Mouse (Mus musculus) v-Abl transformed pro-B cells (cell line): ENCODE measurements around the gene Tmem240.

Source experiments
- in situ Hi-C, 2 experiments: fragments of 400-800 bp; cut with MboI; formaldehyde crosslinking; loops; one replicate each; pipeline ENCODE4 v1.15.1; 2025; ENCODE audit not compliant: unreplicated experiment in 2 of 2

Tmem240 gene

GRCm38 (mm10) chr4:155769496-155769879 lies 34.9 kb downstream of the Tmem240 start:
- in situ Hi-C loops = loop anchor here (5.0 kb wide), 2 partner anchors 122 to 287 kb away; partner anchors contain the start of gene Gm10563 (in 1 of the 2)

- in situ Hi-C loops = loop anchor here (5.0 to 10.0 kb wide), 4 partner anchors 123 to 445 kb away; partner anchors contain the start of gene Gm10563 (in 2 of the 2)
Observed at GRCm38 (mm10) chr4:155769880-155770512, 35.4 kb downstream of the Tmem240 start.

- in situ Hi-C loops = loop anchor here (10.0 kb wide), 2 partner anchors 126 to 446 kb away; partner anchors contain the start of gene Gm10563 (in 1 of the 2)
Observed at GRCm38 (mm10) chr4:155770626-155771025, 36.0 kb downstream of the Tmem240 start.

- in situ Hi-C loops = loop anchor here (10.0 kb wide), 2 partner anchors 127 to 447 kb away; partner anchors contain the start of gene Gm10563 (in 1 of the 2)
Observed at GRCm38 (mm10) chr4:155771706-155772105, 37.1 kb downstream of the Tmem240 start.

- in situ Hi-C loops = loop anchor here (10.0 kb wide), 2 partner anchors 128 to 448 kb away; partner anchors contain the start of gene Gm10563 (in 1 of the 2)
Observed at GRCm38 (mm10) chr4:155772786-155773185, 38.2 kb downstream of the Tmem240 start.

GRCm38 (mm10) chr4:155773335-155774078 lies 38.9 kb downstream of the Tmem240 start:
- in situ Hi-C loops = loop anchor here (10.0 kb wide), 2 partner anchors 129 to 449 kb away; partner anchors contain the start of gene Gm10563 (in 1 of the 2)

- in situ Hi-C loops = loop anchor here (10.0 kb wide), 2 partner anchors 130 to 450 kb away; partner anchors contain the start of gene Gm10563 (in 1 of the 2)
Observed at GRCm38 (mm10) chr4:155774280-155774754, 39.7 kb downstream of the Tmem240 start, which contains the start of gene Vwa1. Vwa1 (minus strand) TSS chr4:155774698.

GRCm38 (mm10) chr4:155774971-155775740 lies 40.6 kb downstream of the Tmem240 start:
- in situ Hi-C loops = loop anchor here (10.0 kb wide), 2 partner anchors 130 to 450 kb away; partner anchors contain the start of gene Gm10563 (in 1 of the 2)

- in situ Hi-C loops = loop anchor here (10.0 kb wide), 2 partner anchors 131 to 451 kb away; partner anchors contain the start of gene Gm10563 (in 1 of the 2)
Observed at GRCm38 (mm10) chr4:155775855-155776254, 41.3 kb downstream of the Tmem240 start.

GRCm38 (mm10) chr4:155776704-155777335 lies 42.2 kb downstream of the Tmem240 start:
- in situ Hi-C loops = loop anchor here (10.0 kb wide), 2 partner anchors 132 to 452 kb away; partner anchors contain the start of gene Gm10563 (in 1 of the 2)

GRCm38 (mm10) chr4:155777816-155778215 lies 43.2 kb downstream of the Tmem240 start:
- in situ Hi-C loops = loop anchor here (10.0 kb wide), 2 partner anchors 133 to 453 kb away; partner anchors contain the start of gene Gm10563 (in 1 of the 2)

- in situ Hi-C loops = loop anchor here (10.0 kb wide), 2 partner anchors 135 to 455 kb away; partner anchors contain the start of gene Gm10563 (in 1 of the 2)
Observed at GRCm38 (mm10) chr4:155779498-155779897, 44.9 kb downstream of the Tmem240 start.

GRCm38 (mm10) chr4:155780895-155781294 lies 46.3 kb downstream of the Tmem240 start:
- in situ Hi-C loops = no loop called here

GRCm38 (mm10) chr4:155783486-155784080 lies 49.0 kb downstream of the Tmem240 start:
- in situ Hi-C loops = no loop called here

- in situ Hi-C loops = no loop called here
Observed at GRCm38 (mm10) chr4:155784081-155784701, 49.6 kb downstream of the Tmem240 start.

GRCm38 (mm10) chr4:155785246-155785645 lies 50.6 kb downstream of the Tmem240 start:
- in situ Hi-C loops = no loop called here

- in situ Hi-C loops = no loop called here
Observed at GRCm38 (mm10) chr4:155785819-155786218, 51.2 kb downstream of the Tmem240 start, which contains the start of gene Tmem88b. Tmem88b (minus strand) TSS chr4:155785874.

- in situ Hi-C loops = no loop called here
Observed at GRCm38 (mm10) chr4:155788300-155788699, 53.7 kb downstream of the Tmem240 start.
